In genomic region chr9:21165041-21165951, GRCm38 (mm10) we compare ENCODE assay signal across 8 mouse cellular contexts. TPM values are rescaled to one million over a fixed set of nuclear protein-coding genes. Genes with fewer than 3 reads are reported as not detected.
DNase-seq lines count a peak whose midpoint lies in the region; ATAC-seq and TF ChIP-seq lines count a peak whose summit lies in the region.

Gene Pde4a, plus strand, starts transcription at chr9:21165714.

- peak; percentile 0 for TF ChIP-seq CTCF in ES-Bruce4 (IDR thresholded peaks at IDR 0.05; ENCODE audit: low read depth, low read length)

- no peaks in the 10 kb centered on the region for H3K9me3 ChIP-seq in ES-Bruce4 (replicated peaks; ENCODE audit: control insufficient read depth, insufficient read depth, low read length, poor library complexity, severe bottlenecking)
- no peaks in the 10 kb centered on the region for H3K9me3 ChIP-seq in hindbrain, embryonic 14.5 days (ENCODE audit: control insufficient read depth, low read length)
- H3K9me3 ChIP-seq in midbrain, embryonic 10.5 days (replicated peaks), result no peaks in the 10 kb centered on the region
- no peaks in the 10 kb centered on the region for H3K9me3 ChIP-seq in stomach, embryonic 16.5 days (replicated peaks; ENCODE audit: control insufficient read depth, low read length)

- no peak for TF ChIP-seq POLR2A in ES-Bruce4 (IDR thresholded peaks at IDR 0.05; ENCODE audit: insufficient read depth, low read length)

- peak within 1 kb of the TSS; percentile 67 for H3K4me2 ChIP-seq in hindbrain, embryonic 14.5 days (replicated peaks)
- peak within 1 kb of the TSS; percentile 87 for H3K4me2 ChIP-seq in stomach, embryonic 16.5 days (ENCODE audit: low read depth, low read length)

- under 1% methylated on average over 81 of the region's 86 CpGs for WGBS in hindbrain, embryonic 14.5 days
- WGBS in midbrain, embryonic 10.5 days, result under 1% methylated on average over 84 of the region's 86 CpGs
- WGBS in stomach, embryonic 16.5 days, result under 1% methylated on average over 77 of the region's 86 CpGs

- no peak within 1 kb of the TSS for H3K27ac ChIP-seq in ES-Bruce4 (ENCODE audit: insufficient read depth, low read length)
- H3K27ac ChIP-seq in hindbrain, embryonic 14.5 days, result no peak within 1 kb of the TSS
- H3K27ac ChIP-seq in midbrain, embryonic 10.5 days (replicated peaks), result peak within 1 kb of the TSS; percentile 33; the same call in 1 of the 2 replicates
- H3K27ac ChIP-seq in stomach, embryonic 16.5 days (ENCODE audit: low read length), result no peak within 1 kb of the TSS

- peak within 1 kb of the TSS; percentile 85 for H3K9ac ChIP-seq in ES-Bruce4 (ENCODE audit: low read depth, poor library complexity, severe bottlenecking)
- H3K9ac ChIP-seq in hindbrain, embryonic 14.5 days, result peak within 1 kb of the TSS; percentile 55
- H3K9ac ChIP-seq in stomach, embryonic 16.5 days (ENCODE audit: low read length), result peak within 1 kb of the TSS; percentile 66

- H3K36me3 ChIP-seq in ES-Bruce4 (ENCODE audit: control insufficient read depth, insufficient read depth, low read length, poor library complexity, severe bottlenecking), result no peaks in the 10 kb centered on the region
- no peaks in the 10 kb centered on the region for H3K36me3 ChIP-seq in hindbrain, embryonic 14.5 days (replicated peaks; ENCODE audit: control insufficient read depth, insufficient read depth)
- H3K36me3 ChIP-seq in midbrain, embryonic 10.5 days, result no peaks in the 10 kb centered on the region
- no peaks in the 10 kb centered on the region for H3K36me3 ChIP-seq in stomach, embryonic 16.5 days (ENCODE audit: control insufficient read depth, insufficient read depth, low read length)

- peak; percentile 44 for ATAC-seq in hindbrain, embryonic 14.5 days (ENCODE audit: low FRiP score)
- ATAC-seq in stomach, embryonic 16.5 days (ENCODE audit: insufficient read depth, low FRiP score), result no peak

- H3K4me3 ChIP-seq in ES-Bruce4 (ENCODE audit: low read depth, low read length), result peak within 1 kb of the TSS; percentile 70
- peak within 1 kb of the TSS; percentile 42 for H3K4me3 ChIP-seq in hindbrain, embryonic 14.5 days (replicated peaks; ENCODE audit: low read length)
- peak within 1 kb of the TSS; percentile 55 for H3K4me3 ChIP-seq in midbrain, embryonic 10.5 days
- H3K4me3 ChIP-seq in stomach, embryonic 16.5 days (replicated peaks; ENCODE audit: low read length), result peak within 1 kb of the TSS; percentile 54

- H3K27me3 ChIP-seq in ES-Bruce4 (ENCODE audit: control insufficient read depth, insufficient read depth, low read length, poor library complexity, severe bottlenecking), result peaks cover 5% of the 10 kb centered on the region
- peaks cover 66% of the 10 kb centered on the region for H3K27me3 ChIP-seq in hindbrain, embryonic 14.5 days (ENCODE audit: control insufficient read depth, insufficient read depth, low read length)
- H3K27me3 ChIP-seq in midbrain, embryonic 10.5 days (ENCODE audit: low read depth, poor library complexity, severe bottlenecking), result peaks cover 78% of the 10 kb centered on the region
- H3K27me3 ChIP-seq in stomach, embryonic 16.5 days (ENCODE audit: control insufficient read depth, insufficient read depth, low read length), result peaks cover 43% of the 10 kb centered on the region

- no peak for TF ChIP-seq EP300 in ES-Bruce4 (IDR thresholded peaks at IDR 0.05; ENCODE audit: insufficient read depth, low read depth, low read length)

- H3K4me1 ChIP-seq in ES-Bruce4 (ENCODE audit: control insufficient read depth, insufficient read depth, low read length), result no peaks in the 10 kb centered on the region
- H3K4me1 ChIP-seq in hindbrain, embryonic 14.5 days (replicated peaks; ENCODE audit: control insufficient read depth, insufficient read depth, low read length), result peaks cover 13% of the 10 kb centered on the region
- peaks cover 58% of the 10 kb centered on the region for H3K4me1 ChIP-seq in midbrain, embryonic 10.5 days
- peaks cover 32% of the 10 kb centered on the region for H3K4me1 ChIP-seq in stomach, embryonic 16.5 days (ENCODE audit: control insufficient read depth, insufficient read depth, low read length)

- DNase-seq in brain, adult 2 months (ENCODE audit: low read depth, low spot score), result peak; percentile 91
- no peak for DNase-seq in gastrocnemius, adult 18-20 months (ENCODE audit: low spot score)
- peak; percentile 64 for DNase-seq in hindbrain, embryonic 14.5 days (ENCODE audit: low spot score)
- peak; percentile 65 to 80 for DNase-seq in left cerebral cortex, adult 18-20 months (ENCODE audit: low spot score in 2 of 2)
- DNase-seq in midbrain, embryonic 10.5 days (ENCODE audit: low spot score), result peak; percentile 42
- no peak for DNase-seq in spleen, postnatal 14 days (ENCODE audit: low spot score in 2 of 2)

RNA-seq across cellular contexts. Expression of gene Pde4a, which starts in this region (rescaled TPM):
- 9.5 and 10.4 TPM in 2 replicates for polyA plus RNA-seq in ES-Bruce4 (2011; ENCODE audit: insufficient read depth, insufficient read length, low read depth, missing spikeins)
- total RNA-seq in gastrocnemius, adult 18-20 months (2021), result 10 to 100 TPM; 45.0 to 52.4 TPM
- polyA plus RNA-seq in hindbrain, embryonic 14.5 days (2014; fragmentation: Nextera tagmentation; extraction: Ambion mirVana), result 28.8 and 35.5 TPM in 2 replicates
- total RNA-seq in left cerebral cortex, adult 18-20 months (2021), result 10 to 100 TPM; 84.8 to 98.3 TPM
- 3.8 and 5.0 TPM in 2 replicates for polyA plus RNA-seq in midbrain, embryonic 10.5 days (2016; fragmentation: Nextera tagmentation; extraction: Ambion mirVana)
- polyA plus RNA-seq in stomach, embryonic 16.5 days (2015; fragmentation: Nextera tagmentation; extraction: Ambion mirVana), result 4.7 TPM in 2 replicates

Comparison
In these comparisons a context has a peak if more than half of its experiments do, and no peak if none do; other contexts are left out.
1. DNase-seq: peak in brain, adult 2 months (single experiment), hindbrain, embryonic 14.5 days (single experiment), left cerebral cortex, adult 18-20 months (2 of 2) and midbrain, embryonic 10.5 days (single experiment); none in gastrocnemius, adult 18-20 months (single experiment) and spleen, postnatal 14 days (0 of 2).
2. Peak in every context shown above with its lines, with median percentiles within 50 percentile points of each other: H3K4me3 ChIP-seq and H3K9ac ChIP-seq.